Mouse (Mus musculus): ENCODE data around the gene Tmem184b. TPM values are rescaled to one million over a fixed set of nuclear protein-coding genes. Genes with fewer than 3 reads are reported as not detected.

Gene Tmem184b
- polyA plus RNA-seq, 1 experiment from 2014 or later = 37.5 TPM

DNA sequence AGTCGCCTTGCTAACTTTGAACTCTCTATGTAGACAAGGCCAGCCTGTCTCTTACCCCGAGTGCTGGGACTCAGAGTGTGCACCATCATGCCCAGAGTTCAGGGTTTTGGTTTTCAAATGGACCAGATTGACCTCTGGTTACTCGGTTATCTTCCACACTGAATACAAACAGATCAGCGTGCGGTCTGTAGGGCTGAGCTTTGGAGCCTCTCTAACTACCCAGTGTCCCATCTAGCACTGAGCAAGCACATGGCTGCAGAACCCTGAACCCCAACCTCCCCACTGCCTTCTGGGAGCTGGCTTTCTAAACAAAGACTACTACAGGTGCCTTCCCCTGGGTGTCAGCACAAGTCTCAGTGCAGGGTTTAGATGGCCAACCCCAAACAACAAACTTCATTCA is 10.8 kb downstream of the Tmem184b start:
- no peak overlapping the region for H3K9ac ChIP-seq (replicated peaks)
- H3K27me3 ChIP-seq = no peaks in the 10 kb centered on the region
- no peak for ATAC-seq (replicated peaks)
- WGBS = 88% methylated on average over 5 of the region's 5 CpGs
- H3K4me2 ChIP-seq (replicated peaks) = no peak overlapping the region
- no peaks in the 10 kb centered on the region for H3K36me3 ChIP-seq
- no peaks in the 10 kb centered on the region for H3K9me3 ChIP-seq
- H3K27ac ChIP-seq (replicated peaks) = no peak overlapping the region
- peaks cover 22% of the 10 kb centered on the region for H3K4me1 ChIP-seq
- H3K4me3 ChIP-seq = no peak overlapping the region

DNA sequence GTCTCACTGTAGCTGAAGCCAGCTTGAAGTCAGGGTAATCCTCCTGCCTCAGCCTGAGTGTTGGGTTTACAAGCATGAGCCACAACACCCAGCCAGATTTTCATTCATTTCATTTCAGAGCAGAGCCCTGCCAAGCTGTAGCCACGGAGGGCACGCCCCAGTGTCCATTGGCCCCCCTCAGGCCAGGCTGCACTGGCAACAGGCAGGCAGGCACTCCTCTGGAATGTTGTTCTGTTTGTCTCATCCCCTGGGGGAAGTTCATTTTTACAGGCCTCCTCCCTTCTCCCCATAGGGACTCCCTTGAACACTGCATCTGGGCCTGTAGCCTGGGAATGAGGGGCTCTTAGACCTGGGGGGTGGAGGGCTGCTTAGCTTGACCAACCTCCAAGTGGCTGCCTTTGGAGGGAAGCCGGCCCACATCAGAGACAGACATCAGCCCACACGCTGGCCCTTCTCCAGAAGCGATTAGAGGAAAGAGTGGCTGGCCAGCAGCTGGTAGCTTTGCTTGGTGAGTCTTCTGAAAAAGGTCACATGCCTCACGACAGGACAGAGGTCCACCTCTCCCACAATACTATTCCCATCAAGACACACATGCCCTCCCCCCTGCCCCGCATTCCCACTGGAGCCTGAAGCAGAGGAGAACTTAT is 11.8 kb downstream of the Tmem184b start:
- no peak; the same call in 1 of the 2 replicates for ATAC-seq (replicated peaks)
- Histone ChIP-seq H3K4me1 (peaks cover 22% of the 10 kb centered on the region), H3K27me3 (no peaks in the 10 kb centered on the region), H3K4me3 (no peak overlapping the region), H3K27ac (replicated peaks) (no peak overlapping the region; the same call in 1 of the 2 replicates), H3K9me3 (no peaks in the 10 kb centered on the region), H3K9ac (replicated peaks) (no peak overlapping the region), H3K4me2 (replicated peaks) (no peak overlapping the region), H3K36me3 (no peaks in the 10 kb centered on the region)
- 49% methylated on average over 7 of the region's 7 CpGs for WGBS

DNA sequence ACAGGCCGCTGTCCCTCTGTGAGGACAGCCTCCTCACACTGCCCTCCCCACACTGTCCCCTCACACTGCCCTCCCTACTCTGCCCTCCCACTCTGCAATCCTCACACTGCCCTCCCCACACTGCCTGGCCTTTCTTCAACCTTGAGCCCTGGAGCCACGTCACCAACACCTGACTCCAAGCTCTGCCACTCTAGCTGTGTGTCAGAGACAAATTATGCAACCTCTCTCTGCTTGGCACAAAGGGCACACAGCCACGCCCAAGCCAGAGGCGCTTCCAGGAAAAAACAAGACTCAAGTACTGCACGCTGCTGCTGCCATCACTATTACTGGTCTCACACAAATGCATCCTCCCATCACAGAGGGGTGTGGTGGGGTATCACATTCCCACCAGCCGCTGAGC is 12.9 kb downstream of the Tmem184b start:
- Histone ChIP-seq H3K36me3 (no peaks in the 10 kb centered on the region), H3K4me2 (replicated peaks) (no peak overlapping the region), H3K9me3 (no peaks in the 10 kb centered on the region), H3K4me1 (peaks cover 22% of the 10 kb centered on the region), H3K27ac (replicated peaks) (no peak overlapping the region), H3K27me3 (no peaks in the 10 kb centered on the region), H3K4me3 (no peak overlapping the region), H3K9ac (replicated peaks) (no peak overlapping the region)
- WGBS = 84% methylated on average over 6 of the region's 6 CpGs
- no peak for ATAC-seq (replicated peaks)

DNA sequence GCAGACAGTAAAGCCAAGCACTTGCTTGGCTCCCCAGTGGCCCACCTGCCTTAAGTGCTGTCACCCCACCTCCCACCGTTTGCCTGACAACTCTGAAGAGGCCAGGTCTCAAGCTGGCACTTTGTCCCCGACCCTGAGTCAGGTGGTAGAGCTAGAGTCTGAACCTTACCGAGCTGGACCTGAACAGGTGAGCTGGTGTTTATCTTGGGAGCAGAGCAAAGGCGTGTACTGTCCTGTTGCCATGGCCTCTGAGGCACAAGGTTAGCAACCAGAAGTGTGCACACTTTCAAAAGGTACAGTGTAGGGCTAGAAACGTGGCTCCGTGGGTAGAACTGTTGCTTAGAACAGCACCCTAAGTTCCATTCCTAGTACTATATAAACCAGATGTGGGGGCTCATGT is 15.2 kb downstream of the Tmem184b start:
- peaks cover 16% of the 10 kb centered on the region for H3K4me1 ChIP-seq
- WGBS = 82% methylated on average over 6 of the region's 6 CpGs
- ATAC-seq (replicated peaks) = no peak
- no peak overlapping the region for H3K4me2 ChIP-seq (replicated peaks)
- H3K9me3 ChIP-seq = no peaks in the 10 kb centered on the region
- no peaks in the 10 kb centered on the region for H3K27me3 ChIP-seq
- H3K27ac ChIP-seq (replicated peaks) = no peak overlapping the region
- no peak overlapping the region for H3K9ac ChIP-seq (replicated peaks)
- H3K4me3 ChIP-seq = no peak overlapping the region
- no peaks in the 10 kb centered on the region for H3K36me3 ChIP-seq

DNA sequence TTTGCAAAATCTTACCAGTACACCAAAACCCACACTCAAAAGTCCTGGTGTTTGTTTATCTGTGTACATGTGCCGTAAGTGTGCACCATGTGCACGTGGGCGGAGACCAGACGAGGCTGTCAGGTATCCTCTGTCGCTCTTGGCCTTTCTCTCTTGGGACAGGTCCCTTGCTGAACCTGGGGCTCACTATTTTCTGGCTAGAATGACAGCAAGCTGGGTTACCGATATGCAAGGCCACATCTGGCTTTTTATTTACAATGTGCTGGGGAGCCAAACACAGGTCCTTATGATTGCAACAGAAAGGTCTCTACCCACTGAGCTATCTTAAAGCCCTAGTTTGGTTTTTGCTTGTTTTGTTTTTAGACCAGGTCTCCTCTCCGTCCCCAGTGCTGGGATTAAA is 15.8 kb downstream of the Tmem184b start:
- Histone ChIP-seq H3K4me1 (peaks cover 16% of the 10 kb centered on the region), H3K9ac (replicated peaks) (no peak overlapping the region), H3K9me3 (no peaks in the 10 kb centered on the region), H3K4me2 (replicated peaks) (no peak overlapping the region), H3K4me3 (no peak overlapping the region), H3K27ac (replicated peaks) (no peak overlapping the region), H3K36me3 (no peaks in the 10 kb centered on the region), H3K27me3 (no peaks in the 10 kb centered on the region)
- 92% methylated on average over 7 of the region's 7 CpGs for WGBS
- ATAC-seq (replicated peaks) = no peak

GRCm38 (mm10) chr15:79387081-79387480 is 16.3 kb downstream of the Tmem184b start:
- H3K4me2 ChIP-seq (replicated peaks) = no peak overlapping the region
- WGBS = 74% methylated on average over 6 of the region's 6 CpGs
- H3K4me1 ChIP-seq = peaks cover 12% of the 10 kb centered on the region
- no peaks in the 10 kb centered on the region for H3K9me3 ChIP-seq
- no peak overlapping the region for H3K4me3 ChIP-seq
- no peaks in the 10 kb centered on the region for H3K27me3 ChIP-seq
- no peak for ATAC-seq (replicated peaks)
- no peak overlapping the region for H3K27ac ChIP-seq (replicated peaks)
- no peaks in the 10 kb centered on the region for H3K36me3 ChIP-seq
- H3K9ac ChIP-seq (replicated peaks) = no peak overlapping the region

- H3K27ac ChIP-seq (replicated peaks) = peak overlapping the region; percentile 83; the same call in 1 of the 2 replicates
- no peak overlapping the region for H3K4me2 ChIP-seq (replicated peaks)
- H3K9ac ChIP-seq (replicated peaks) = no peak overlapping the region
- no peaks in the 10 kb centered on the region for H3K9me3 ChIP-seq
- no peak for ATAC-seq (replicated peaks)
- 90% methylated on average over 9 of the region's 9 CpGs for WGBS
- H3K36me3 ChIP-seq = peaks cover 15% of the 10 kb centered on the region
- H3K4me3 ChIP-seq = no peak overlapping the region
- H3K4me1 ChIP-seq = peaks cover 17% of the 10 kb centered on the region
- no peaks in the 10 kb centered on the region for H3K27me3 ChIP-seq
These were observed 21.7 kb downstream of the Tmem184b start for GRCm38 (mm10) chr15:79381644-79382043.

GRCm38 (mm10) chr15:79380468-79381444 is 22.6 kb downstream of the Tmem184b start:
- no peak overlapping the region for H3K4me3 ChIP-seq
- 36% methylated on average over 23 of the region's 23 CpGs for WGBS
- peaks cover 17% of the 10 kb centered on the region for H3K4me1 ChIP-seq
- peak overlapping the region; percentile 27 for H3K4me2 ChIP-seq (replicated peaks)
- H3K9me3 ChIP-seq = no peaks in the 10 kb centered on the region
- peaks cover 24% of the 10 kb centered on the region for H3K36me3 ChIP-seq
- peak overlapping the region; percentile 83 for H3K27ac ChIP-seq (replicated peaks)
- peak; percentile 38 for ATAC-seq (replicated peaks)
- H3K27me3 ChIP-seq = no peaks in the 10 kb centered on the region
- H3K9ac ChIP-seq (replicated peaks) = no peak overlapping the region

DNA sequence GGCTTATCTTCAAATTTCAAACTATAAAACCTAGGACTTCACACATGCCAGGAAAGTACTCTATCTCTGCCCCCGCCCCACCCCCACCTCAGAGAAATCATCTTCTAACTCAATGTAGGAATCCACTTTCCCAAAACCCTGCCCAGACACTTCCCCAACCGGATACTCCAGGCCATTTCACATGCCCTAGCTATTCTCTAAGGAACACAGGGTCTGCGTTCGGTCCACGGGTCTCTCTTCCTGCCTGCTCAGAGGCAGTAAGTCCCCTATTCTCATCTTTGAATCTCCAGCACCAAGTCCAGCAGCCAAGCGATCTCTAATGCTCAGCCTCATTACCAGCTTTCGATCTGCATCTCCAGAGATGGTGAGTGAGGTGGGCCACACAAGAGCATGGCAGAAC is 23.7 kb downstream of the Tmem184b start:
- no peaks in the 10 kb centered on the region for H3K27me3 ChIP-seq
- 93% methylated on average over 7 of the region's 7 CpGs for WGBS
- no peak overlapping the region for H3K4me3 ChIP-seq
- H3K4me2 ChIP-seq (replicated peaks) = no peak overlapping the region
- no peaks in the 10 kb centered on the region for H3K9me3 ChIP-seq
- peaks cover 26% of the 10 kb centered on the region for H3K36me3 ChIP-seq
- H3K27ac ChIP-seq (replicated peaks) = peak overlapping the region; percentile 83; the same call in 1 of the 2 replicates
- peaks cover 17% of the 10 kb centered on the region for H3K4me1 ChIP-seq
- H3K9ac ChIP-seq (replicated peaks) = no peak overlapping the region
- no peak for ATAC-seq (replicated peaks)

- no peaks in the 10 kb centered on the region for H3K27me3 ChIP-seq
- 94% methylated on average over 10 of the region's 10 CpGs for WGBS
- peaks cover 17% of the 10 kb centered on the region for H3K4me1 ChIP-seq
- no peak for ATAC-seq (replicated peaks)
- H3K4me2 ChIP-seq (replicated peaks) = no peak overlapping the region
- no peak overlapping the region for H3K9ac ChIP-seq (replicated peaks)
- H3K9me3 ChIP-seq = no peaks in the 10 kb centered on the region
- no peak overlapping the region for H3K27ac ChIP-seq (replicated peaks)
- peaks cover 33% of the 10 kb centered on the region for H3K36me3 ChIP-seq
- H3K4me3 ChIP-seq = no peak overlapping the region
These were observed 24.8 kb downstream of the Tmem184b start for GRCm38 (mm10) chr15:79378608-79379007.

- H3K4me2 ChIP-seq (replicated peaks) = no peak overlapping the region
- 83% methylated on average over 6 of the region's 6 CpGs for WGBS
- no peak for ATAC-seq (replicated peaks)
- H3K9me3 ChIP-seq = no peaks in the 10 kb centered on the region
- H3K4me1 ChIP-seq = peaks cover 17% of the 10 kb centered on the region
- no peak overlapping the region for H3K9ac ChIP-seq (replicated peaks)
- no peak overlapping the region for H3K27ac ChIP-seq (replicated peaks)
- H3K36me3 ChIP-seq = peaks cover 40% of the 10 kb centered on the region
- H3K27me3 ChIP-seq = no peaks in the 10 kb centered on the region
- no peak overlapping the region for H3K4me3 ChIP-seq
These were observed 25.7 kb downstream of the Tmem184b start for GRCm38 (mm10) chr15:79377681-79378080.

DNA sequence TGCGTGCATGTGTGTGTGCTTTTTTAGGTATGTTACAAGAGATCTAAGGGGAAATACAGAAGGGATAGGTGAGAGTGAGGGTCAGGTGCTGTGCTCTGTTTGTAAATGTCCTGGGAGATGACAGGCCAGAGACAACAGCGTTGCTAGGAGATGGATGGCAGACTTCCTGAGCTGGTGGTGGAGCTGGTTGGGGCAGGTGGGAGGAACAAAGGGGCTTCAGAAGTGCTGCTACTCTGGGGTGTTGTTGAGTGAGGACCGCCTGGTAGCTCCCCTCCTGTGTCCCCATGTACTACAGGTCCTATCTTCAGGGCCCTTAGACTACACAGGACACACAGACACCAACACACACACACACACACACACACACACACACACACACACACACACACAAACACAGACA is 28.6 kb downstream of the Tmem184b start:
- H3K4me1 ChIP-seq = no peaks in the 10 kb centered on the region
- no peak for ATAC-seq (replicated peaks)
- no peak overlapping the region for H3K4me3 ChIP-seq
- no peak overlapping the region for H3K9ac ChIP-seq (replicated peaks)
- H3K4me2 ChIP-seq (replicated peaks) = no peak overlapping the region
- no peak overlapping the region for H3K27ac ChIP-seq (replicated peaks)
- no peaks in the 10 kb centered on the region for H3K27me3 ChIP-seq
- WGBS = 51% methylated on average over 3 of the region's 3 CpGs
- peaks cover 46% of the 10 kb centered on the region for H3K36me3 ChIP-seq
- no peaks in the 10 kb centered on the region for H3K9me3 ChIP-seq
